Mouse (Mus musculus) heart, embryonic 13.5 days (tissue): ENCODE measurements around the gene Pnpt1. TPM values are rescaled to one million over a fixed set of nuclear protein-coding genes. Genes with fewer than 3 reads are reported as not detected.
A peak's percentile ranks its signal among the peaks of the same experiment; 100 is the strongest.

Experiments used
- ATAC-seq: fragments of 200-750 bp; cut with Nextera tagmentation; 2 replicates; pipeline ENCODE4 v1.8.0; 2017; ENCODE audit warnings: moderate TSS enrichment; ENCODE audit not compliant: insufficient number of reproducible peaks, low FRiP score, low TSS enrichment; ENCODE audit errors: extremely low read depth
- H3K27ac ChIP-seq: fragments of 300-500 bp; sonication (generic); replicated peaks from 2 replicates; pipeline ENCODE4 v1.5.1; 2015; ENCODE audit warnings: moderate library complexity, mild to moderate bottlenecking, inconsistent platforms
- H3K27me3 ChIP-seq: fragments of 300-500 bp; sonication (generic); replicated peaks from 2 replicates; pipeline ENCODE4 v1.6.1; 2015; ENCODE audit warnings: mild to moderate bottlenecking, inconsistent platforms
- H3K36me3 ChIP-seq: fragments of 300-500 bp; sonication (generic); 2 replicates; pipeline ENCODE4 v1.6.1; 2015; ENCODE audit warnings: mild to moderate bottlenecking, inconsistent platforms
- H3K4me1 ChIP-seq: fragments of 300-500 bp; sonication (generic); 2 replicates; pipeline ENCODE4 v1.6.1; 2015; ENCODE audit warnings: inconsistent platforms
- H3K4me2 ChIP-seq: fragments of 300-500 bp; sonication (generic); 2 replicates; pipeline ENCODE4 v1.6.1; 2015; ENCODE audit warnings: inconsistent platforms, mild to moderate bottlenecking, moderate library complexity
- H3K4me3 ChIP-seq: fragments of 300-500 bp; sonication (generic); 2 replicates; pipeline ENCODE4 v1.5.1; 2015; ENCODE audit warnings: moderate library complexity, mild to moderate bottlenecking, inconsistent platforms
- H3K9ac ChIP-seq: fragments of 300-500 bp; sonication (generic); 2 replicates; pipeline ENCODE4 v1.6.1; 2015; ENCODE audit warnings: inconsistent platforms, mild to moderate bottlenecking, moderate library complexity
- H3K9me3 ChIP-seq: fragments of 300-500 bp; sonication (generic); 2 replicates; pipeline ENCODE4 v1.6.1; 2016; ENCODE audit warnings: inconsistent platforms
- WGBS: fragments of 180-500 bp; shearing (Covaris S2); methylation state at CpG from one replicate; pipeline ENCODE4 v1.1.7; 2015; ENCODE audit warnings: mixed read lengths; 5-methylcytosine and 5-hydroxymethylcytosine counted together
- polyA plus RNA-seq: library from polyadenylated mRNA; unstranded; fragments of >200 nt; fragmentation: Nextera tagmentation; extraction: Ambion mirVana; gene quantifications from 2 replicates; pipeline ENCODE4 v1.2.1, GENCODE M21; 2015

Pnpt1 gene
- 34.8 and 38.6 TPM in 2 replicates for polyA plus RNA-seq

GRCm38 (mm10) chr11:29130385-29131355, at the start of gene Pnpt1:
TSS of gene Pnpt1 (plus strand) at chr11:29130744.
- Histone ChIP-seq H3K9me3 (no peaks in the 10 kb centered on the region), H3K4me1 (peaks cover 9% of the 10 kb centered on the region)
- 5% methylated on average over 50 of the region's 50 CpGs for WGBS

GRCm38 (mm10) chr11:29092403-29092802, 38.1 kb upstream of the Pnpt1 start:
- Histone ChIP-seq H3K4me1 (no peaks in the 10 kb centered on the region), H3K27me3 (no peaks in the 10 kb centered on the region), H3K9me3 (no peaks in the 10 kb centered on the region), H3K36me3 (no peaks in the 10 kb centered on the region), H3K27ac (no peak overlapping the region), H3K4me3 (no peak overlapping the region), H3K4me2 (no peak overlapping the region), H3K9ac (no peak overlapping the region)
- ATAC-seq, result no peak
- WGBS, result 63% methylated on average over 2 of the region's 2 CpGs

More at GRCm38 (mm10) chr11:29130385-29131355, at the start of gene Pnpt1:
- H3K36me3 ChIP-seq, result peaks cover 20% of the 10 kb centered on the region
- ATAC-seq, result peak; percentile 98
- H3K27ac ChIP-seq, result peak within 1 kb of the TSS; percentile 72
- H3K27me3 ChIP-seq, result no peaks in the 10 kb centered on the region
- peak within 1 kb of the TSS; percentile 86 for H3K4me3 ChIP-seq
- H3K4me2 ChIP-seq, result peak within 1 kb of the TSS; percentile 87
- peak within 1 kb of the TSS; percentile 91 for H3K9ac ChIP-seq

GRCm38 (mm10) chr11:29098926-29099325, 31.6 kb upstream of the Pnpt1 start:
- no peak for ATAC-seq
- Histone ChIP-seq H3K9me3 (no peaks in the 10 kb centered on the region), H3K36me3 (no peaks in the 10 kb centered on the region), H3K4me3 (no peak overlapping the region), H3K27me3 (no peaks in the 10 kb centered on the region), H3K9ac (no peak overlapping the region), H3K27ac (no peak overlapping the region), H3K4me1 (no peaks in the 10 kb centered on the region), H3K4me2 (no peak overlapping the region)
- WGBS, result 58% methylated on average over 2 of the region's 2 CpGs

- H3K9me3 ChIP-seq, result no peaks in the 10 kb centered on the region
- peak overlapping the region; percentile 91 for H3K9ac ChIP-seq
- peak overlapping the region; percentile 87 for H3K4me2 ChIP-seq
- WGBS, result 58% methylated on average over 10 of the region's 11 CpGs
- peak overlapping the region; percentile 86 for H3K4me3 ChIP-seq
- no peak for ATAC-seq
- H3K27ac ChIP-seq, result no peak overlapping the region
- peaks cover 9% of the 10 kb centered on the region for H3K4me1 ChIP-seq
- peaks cover 16% of the 10 kb centered on the region for H3K36me3 ChIP-seq
- no peaks in the 10 kb centered on the region for H3K27me3 ChIP-seq
Observed at GRCm38 (mm10) chr11:29129862-29130384, 621 bp upstream of the Pnpt1 start.

- no peaks in the 10 kb centered on the region for H3K27me3 ChIP-seq
- H3K9me3 ChIP-seq, result no peaks in the 10 kb centered on the region
- no peak overlapping the region for H3K4me3 ChIP-seq
- ATAC-seq, result no peak
- no peak overlapping the region for H3K4me2 ChIP-seq
- H3K36me3 ChIP-seq, result peaks cover 61% of the 10 kb centered on the region
- WGBS, result 67% methylated on average over 1 of the region's 1 CpGs
- H3K27ac ChIP-seq, result no peak overlapping the region
- no peaks in the 10 kb centered on the region for H3K4me1 ChIP-seq
- H3K9ac ChIP-seq, result no peak overlapping the region
Observed at GRCm38 (mm10) chr11:29140671-29141070, 10.1 kb downstream of the Pnpt1 start.

GRCm38 (mm10) chr11:29148901-29149300, 18.4 kb downstream of the Pnpt1 start:
- no peaks in the 10 kb centered on the region for H3K4me1 ChIP-seq
- H3K27me3 ChIP-seq, result no peaks in the 10 kb centered on the region
- no peak overlapping the region for H3K27ac ChIP-seq
- no peak overlapping the region for H3K4me2 ChIP-seq
- no peak for ATAC-seq
- peaks cover 71% of the 10 kb centered on the region for H3K36me3 ChIP-seq
- WGBS, result 97% methylated on average over 2 of the region's 2 CpGs
- no peak overlapping the region for H3K9ac ChIP-seq
- H3K9me3 ChIP-seq, result no peaks in the 10 kb centered on the region
- no peak overlapping the region for H3K4me3 ChIP-seq

GRCm38 (mm10) chr11:29163569-29163968, 33.0 kb downstream of the Pnpt1 start:
- no peaks in the 10 kb centered on the region for H3K27me3 ChIP-seq
- no peak overlapping the region for H3K9ac ChIP-seq
- 83% methylated on average over 4 of the region's 4 CpGs for WGBS
- H3K27ac ChIP-seq, result no peak overlapping the region
- ATAC-seq, result no peak
- no peak overlapping the region for H3K4me2 ChIP-seq
- H3K36me3 ChIP-seq, result peaks cover 42% of the 10 kb centered on the region
- H3K4me3 ChIP-seq, result no peak overlapping the region
- H3K4me1 ChIP-seq, result 0 out of 2 replicates have a peak, but pooled peaks cover 4% of the 10 kb centered on the region
- no peaks in the 10 kb centered on the region for H3K9me3 ChIP-seq

- WGBS, result under 1% methylated on average over 34 of the region's 34 CpGs
- ATAC-seq, result 0 out of 2 replicates have a peak, but pooled peaks have one; percentile 7
- Histone ChIP-seq H3K27me3 (no peaks in the 10 kb centered on the region), H3K4me1 (peaks cover 19% of the 10 kb centered on the region), H3K9ac (peak overlapping the region; percentile 89), H3K27ac (peak overlapping the region; percentile 98), H3K9me3 (no peaks in the 10 kb centered on the region), H3K4me2 (peak overlapping the region; percentile 97), H3K4me3 (peak overlapping the region; percentile 88), H3K36me3 (no peaks in the 10 kb centered on the region)
Observed at GRCm38 (mm10) chr11:29171959-29172391, 41.4 kb downstream of the Pnpt1 start.

GRCm38 (mm10) chr11:29172563-29173124, 42.1 kb downstream of the Pnpt1 start, which contains the start of gene Ppp4r3b:
TSS of gene Ppp4r3b (plus strand) at chr11:29172890.
- no peaks in the 10 kb centered on the region for H3K36me3 ChIP-seq
- no peaks in the 10 kb centered on the region for H3K9me3 ChIP-seq
- peaks cover 17% of the 10 kb centered on the region for H3K4me1 ChIP-seq
- H3K4me2 ChIP-seq, result peak within 1 kb of the TSS; percentile 97
- under 1% methylated on average over 50 of the region's 50 CpGs for WGBS
- peak within 1 kb of the TSS; percentile 88 for H3K4me3 ChIP-seq
- peak within 1 kb of the TSS; percentile 99 for H3K9ac ChIP-seq
- H3K27ac ChIP-seq, result peak within 1 kb of the TSS; percentile 98
- H3K27me3 ChIP-seq, result no peaks in the 10 kb centered on the region
- ATAC-seq, result peak; percentile 91

GRCm38 (mm10) chr11:29173125-29173631, 42.6 kb downstream of the Pnpt1 start:
- peak overlapping the region; percentile 97 for H3K4me2 ChIP-seq
- H3K9me3 ChIP-seq, result no peaks in the 10 kb centered on the region
- H3K27me3 ChIP-seq, result no peaks in the 10 kb centered on the region
- peak overlapping the region; percentile 98 for H3K27ac ChIP-seq
- no peaks in the 10 kb centered on the region for H3K36me3 ChIP-seq
- H3K4me1 ChIP-seq, result peaks cover 14% of the 10 kb centered on the region
- WGBS, result under 1% methylated on average over 38 of the region's 38 CpGs
- peak overlapping the region; percentile 99 for H3K9ac ChIP-seq
- peak; percentile 61 for ATAC-seq
- H3K4me3 ChIP-seq, result peak overlapping the region; percentile 88
